Mouse (Mus musculus) spleen, adult 2 months (tissue): ENCODE data around the gene Gps2.

Source experiments
- CTCF ChIP-seq: fragments of 200-500 bp; IDR thresholded peaks from 2 replicates; pipeline ENCODE4 v1.5.1; 2011; ENCODE audit warnings: mild to moderate bottlenecking, inconsistent platforms; ENCODE audit not compliant: insufficient read depth, insufficient read length, insufficient replicate concordance; ENCODE audit errors: extremely low read depth
- POLR2A ChIP-seq: fragments of 200-500 bp; IDR thresholded peaks from 2 replicates; pipeline ENCODE4 v1.6.1; 2011; ENCODE audit warnings: low read depth, low read length, inconsistent platforms

- TF ChIP-seq CTCF (no peak), POLR2A (no peak)
These were observed 41.9 kb upstream of the Gps2 start for GRCm38 (mm10) chr11:69871822-69872221.
